Mouse (Mus musculus) gastrocnemius, postnatal 36 days (tissue): ENCODE measurements at regions not wholly inside any gene's neighbourhood (a gene's known extent, or its start where the extent isn't known, plus 50 kb on each side); places are given as distances from the start of the nearest gene placed in this dataset.
"Not testable (repeated sequence)": the region's sequence is repeated elsewhere in the genome, so short reads cannot be mapped to it uniquely, and the experiment has no call there.

Source experiments
- DNase-seq, 2 experiments: peaks; one replicate each; pipeline ENCODE4 v3.0.0; 2022
- intact Hi-C: fragments of 180-260 bp; cut with DNase I; formaldehyde crosslinking; loops from one replicate; pipeline ENCODE4 v1.15.1; 2025

GRCm38 (mm10) chr8:89926666-89927232 lies 421.4 kb downstream of the Tox3 start:
- DNase-seq = no peak
- intact Hi-C loops = no loop called here

DNA sequence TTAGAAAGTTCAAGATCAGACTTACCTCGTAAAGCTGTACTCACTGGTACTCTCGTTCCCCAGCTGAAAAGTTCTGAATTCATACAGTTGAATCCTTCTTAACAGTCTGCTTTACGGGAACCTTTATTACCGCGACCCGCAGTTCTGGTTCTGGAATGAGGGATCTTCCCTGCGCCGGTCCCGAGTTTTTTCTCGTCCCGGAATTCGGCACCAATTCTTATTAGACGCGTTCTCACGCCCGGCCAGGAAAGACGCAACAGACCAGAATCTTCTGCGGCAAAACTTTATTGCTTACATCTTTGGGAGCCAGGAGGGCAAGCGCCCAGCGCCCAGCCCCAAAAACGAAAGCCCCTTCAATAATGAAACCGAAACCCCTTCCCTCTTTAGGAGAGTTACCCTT lies 423.4 kb downstream of the Tox3 start:
- intact Hi-C loops = not testable (repeated sequence)
- DNase-seq = peak in 1 of 2 experiments; percentile 19

DNA sequence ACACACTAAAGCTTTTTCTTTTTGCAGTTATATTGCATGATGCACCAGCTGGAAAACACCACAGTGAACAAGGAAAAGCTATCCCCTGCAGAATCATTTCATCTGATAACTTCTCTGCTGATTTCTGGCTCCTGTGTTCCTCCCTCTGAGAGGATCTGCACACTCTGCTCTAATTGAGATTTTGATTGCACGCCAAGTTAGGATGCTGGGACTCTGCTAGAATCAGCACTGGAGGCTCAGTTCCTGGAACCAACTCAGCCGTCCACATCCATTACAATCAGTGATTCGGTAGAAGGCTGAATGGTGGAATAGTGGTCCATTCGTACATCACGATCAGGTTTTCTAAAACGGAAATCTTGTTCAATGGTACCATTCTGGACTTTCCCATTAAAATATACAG lies 434.1 kb downstream of the Tox3 start:
- intact Hi-C loops = no loop called here
- no peak for DNase-seq

- intact Hi-C loops = no loop called here
- DNase-seq = no peak
Observed at GRCm38 (mm10) chr8:89906200-89906599, 441.9 kb downstream of the Tox3 start.

DNA sequence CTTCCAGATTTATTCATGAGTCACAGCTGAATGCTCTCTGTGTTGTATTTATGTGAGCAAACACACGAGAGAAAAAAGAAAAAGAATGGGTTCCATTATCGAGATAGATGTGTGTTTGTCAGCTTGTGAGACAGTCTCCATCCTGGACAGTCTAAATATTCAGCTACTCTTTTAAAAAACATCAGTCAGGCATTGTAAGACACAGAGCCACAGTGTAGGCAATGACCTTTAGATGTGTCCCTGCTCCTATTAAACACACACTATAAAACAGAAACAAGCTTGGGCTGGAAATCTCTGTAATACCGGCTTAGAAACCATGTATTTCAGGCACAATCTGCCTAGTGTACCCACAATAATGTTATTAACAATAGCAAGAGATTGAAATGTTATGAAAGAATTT lies 442.6 kb downstream of the Tox3 start:
- no peak for DNase-seq
- intact Hi-C loops = no loop called here

DNA sequence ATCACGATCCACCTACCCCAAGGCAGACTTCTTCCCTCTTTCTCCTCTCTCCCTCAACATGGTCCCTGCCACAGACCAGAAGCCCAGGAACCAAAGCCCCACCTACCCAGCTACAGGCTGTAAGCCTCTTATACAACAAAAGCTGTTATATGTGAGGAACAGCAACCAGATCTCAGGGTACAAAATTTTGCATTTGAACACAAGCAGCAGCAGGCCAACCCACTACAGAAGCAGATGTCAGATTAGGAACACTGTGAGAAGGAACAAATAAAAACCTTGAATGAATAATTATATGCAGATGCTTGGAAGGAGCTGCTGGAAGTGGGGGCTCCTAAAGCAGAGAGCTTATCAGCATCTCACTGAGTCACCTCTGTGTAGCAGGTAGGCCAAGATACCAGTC lies 444.8 kb downstream of the Tox3 start:
- no peak for DNase-seq
- intact Hi-C loops = no loop called here

GRCm38 (mm10) chr8:89872768-89873167 lies 475.4 kb downstream of the Tox3 start:
- no peak for DNase-seq
- intact Hi-C loops = no loop called here

GRCm38 (mm10) chr8:89871966-89872365 lies 476.2 kb downstream of the Tox3 start:
- no peak for DNase-seq

GRCm38 (mm10) chr8:89859813-89860212 lies 488.3 kb downstream of the Tox3 start:
- intact Hi-C loops = loop anchor here (10.0 kb wide), 1 partner anchor 845 kb away; no protein-coding TSS in a partner anchor
- DNase-seq = no peak

More at GRCm38 (mm10) chr8:89871966-89872365, 476.2 kb downstream of the Tox3 start:
- intact Hi-C loops = no loop called here

DNA sequence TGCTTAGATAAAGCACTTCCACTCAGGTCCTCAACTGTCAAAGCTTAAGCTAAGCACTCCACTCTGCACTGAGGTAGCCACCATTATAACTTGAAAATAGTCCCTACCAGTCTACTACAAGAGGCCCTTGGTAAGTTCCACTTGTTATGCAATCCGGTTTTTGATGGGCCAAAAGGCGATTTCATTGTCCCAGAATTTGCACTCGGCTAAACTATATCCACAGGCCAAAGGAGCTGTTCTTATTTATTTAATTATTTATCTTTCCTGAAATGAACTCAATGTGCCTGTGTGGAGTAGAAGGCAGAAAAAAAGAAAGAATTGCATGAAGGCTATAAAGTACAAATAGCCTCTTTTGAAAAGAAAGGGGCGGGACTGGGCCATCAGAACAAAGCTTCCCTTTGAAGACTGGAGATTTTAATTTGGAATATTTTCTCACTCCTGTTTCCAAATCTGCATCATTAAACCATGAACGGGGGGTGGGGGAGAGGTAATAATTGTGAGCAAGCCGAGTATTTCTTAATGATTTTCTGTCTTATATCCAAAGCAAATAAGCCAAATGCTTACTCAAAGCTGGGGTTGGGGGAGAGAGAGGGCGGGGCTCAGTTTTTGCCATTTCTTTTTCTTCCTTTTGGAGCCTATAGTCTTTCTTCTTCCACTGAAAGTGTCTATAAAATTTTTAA lies 489.3 kb downstream of the Tox3 start:
- intact Hi-C loops = loop anchor here (10.0 kb wide), 1 partner anchor 846 kb away; no protein-coding TSS in a partner anchor

GRCm38 (mm10) chr8:89855556-89855955 lies 492.6 kb downstream of the Tox3 start:
- DNase-seq = no peak
- intact Hi-C loops = loop anchor here (10.0 kb wide), 1 partner anchor 849 kb away; no protein-coding TSS in a partner anchor

More for the DNA sequence above, 489.3 kb downstream of the Tox3 start:
- no peak for DNase-seq

DNA sequence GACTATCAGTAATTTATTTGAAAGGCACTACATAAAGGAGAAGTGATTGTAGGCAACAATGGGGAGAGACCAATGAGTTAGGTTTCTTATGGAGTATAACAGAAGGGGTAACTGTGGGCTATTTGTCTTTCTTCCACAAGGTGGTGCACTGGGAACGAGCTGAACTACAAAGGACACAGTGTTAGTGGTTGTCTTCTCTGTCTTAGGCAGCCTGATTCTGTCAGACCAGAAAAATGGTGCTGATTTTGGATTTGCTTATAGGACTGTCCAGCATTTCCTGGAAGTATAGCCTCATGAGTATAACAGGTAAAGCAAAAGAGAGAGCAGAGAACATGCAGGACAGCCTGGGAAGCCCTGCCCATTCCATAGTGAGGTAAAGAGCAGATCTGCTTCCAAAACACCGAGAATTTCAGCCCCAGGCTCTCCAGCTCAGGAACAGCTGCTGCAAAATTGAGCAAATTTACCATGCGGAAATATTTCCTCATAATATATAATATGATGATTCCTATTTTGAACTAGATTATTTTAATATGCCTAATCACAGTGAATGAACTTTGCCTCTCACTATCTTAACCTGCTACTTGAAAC lies 497.8 kb downstream of the Tox3 start:
- peak in 1 of 2 experiments; percentile 5 for DNase-seq
- intact Hi-C loops = loop anchor here (5.0 to 10.0 kb wide), 2 partner anchors 854 to 942 kb away; no protein-coding TSS in a partner anchor

DNA sequence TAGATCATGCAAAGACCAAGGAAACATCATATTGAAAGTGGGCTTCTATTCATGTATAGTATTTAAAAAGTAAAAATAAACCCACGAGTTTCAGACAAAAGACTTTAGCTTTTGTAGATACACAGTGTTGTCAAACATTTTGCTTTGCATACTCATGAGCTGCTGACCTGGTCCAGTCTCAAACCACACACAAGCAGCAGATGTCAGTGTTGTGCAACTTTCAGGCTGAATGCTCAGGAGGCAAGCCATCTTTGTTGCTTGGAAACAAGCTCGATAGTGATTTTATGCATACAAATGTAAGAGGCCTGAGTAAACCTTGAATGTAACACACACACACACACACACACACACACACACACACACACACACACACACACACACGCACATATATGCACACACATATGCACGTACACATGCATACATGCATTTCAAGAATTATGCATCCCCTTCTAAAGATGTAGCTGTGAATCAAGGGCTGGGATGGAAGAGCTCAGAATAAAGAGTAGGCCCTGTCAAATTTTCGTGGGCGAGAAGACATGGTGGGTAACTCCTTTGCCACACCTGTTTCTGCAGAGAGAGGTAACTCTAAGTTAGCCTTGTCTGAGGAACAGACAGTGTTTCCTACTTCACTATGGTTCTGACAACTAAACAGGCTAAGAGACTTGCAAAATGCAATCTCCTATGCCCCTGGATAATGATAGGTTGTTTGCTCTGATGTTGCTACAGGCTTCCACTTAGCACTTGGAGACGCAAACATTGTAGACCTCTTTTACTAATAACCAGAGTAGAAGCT lies 498.5 kb downstream of the Tox3 start:
- intact Hi-C loops = loop anchor here (5.0 to 10.0 kb wide), 2 partner anchors 855 to 943 kb away; no protein-coding TSS in a partner anchor
- no peak for DNase-seq

DNA sequence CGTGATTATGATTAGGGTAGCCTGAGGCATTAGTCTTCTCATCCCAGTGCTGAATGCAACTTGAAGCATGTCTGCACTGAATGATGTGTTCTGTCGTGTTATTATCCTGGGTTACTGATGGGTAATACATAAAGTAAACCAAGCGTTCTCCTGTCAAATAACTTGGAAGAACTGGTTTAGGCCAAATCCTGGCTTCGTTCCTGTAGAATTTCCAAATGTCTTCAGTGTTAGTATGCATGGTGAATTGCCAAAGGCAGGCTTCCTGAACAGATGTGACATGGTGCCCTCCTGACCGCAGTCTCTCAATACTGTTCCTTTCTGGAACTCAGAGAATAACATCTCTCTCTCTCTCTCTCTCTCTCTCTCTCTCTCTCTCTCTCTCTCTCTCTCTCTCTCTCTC lies 509.6 kb downstream of the Tox3 start:
- no peak for DNase-seq
- intact Hi-C loops = no loop called here

- DNase-seq = no peak
- intact Hi-C loops = no loop called here
Observed at GRCm38 (mm10) chr8:89833715-89834114, 514.4 kb downstream of the Tox3 start.

DNA sequence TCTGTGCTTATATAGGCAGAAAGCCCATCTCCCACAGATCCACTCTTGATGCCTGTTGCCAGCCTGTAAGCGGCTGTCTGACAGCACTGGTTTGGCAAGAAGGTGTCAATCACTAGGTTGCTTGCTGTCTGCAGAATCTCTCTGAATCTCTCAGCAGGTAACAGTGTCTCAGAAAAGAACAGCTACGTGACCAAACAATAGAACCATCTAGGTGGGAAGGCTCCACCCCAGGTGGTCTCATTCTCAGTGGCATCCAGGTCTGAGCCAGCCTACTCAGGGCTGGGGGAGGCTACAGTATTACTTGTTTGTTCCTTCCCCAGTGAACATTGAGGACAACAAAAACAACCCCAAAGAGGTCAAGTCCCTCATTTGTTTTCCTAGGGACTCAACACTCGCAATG lies 523.6 kb downstream of the Tox3 start:
- intact Hi-C loops = no loop called here
- DNase-seq = no peak

DNA sequence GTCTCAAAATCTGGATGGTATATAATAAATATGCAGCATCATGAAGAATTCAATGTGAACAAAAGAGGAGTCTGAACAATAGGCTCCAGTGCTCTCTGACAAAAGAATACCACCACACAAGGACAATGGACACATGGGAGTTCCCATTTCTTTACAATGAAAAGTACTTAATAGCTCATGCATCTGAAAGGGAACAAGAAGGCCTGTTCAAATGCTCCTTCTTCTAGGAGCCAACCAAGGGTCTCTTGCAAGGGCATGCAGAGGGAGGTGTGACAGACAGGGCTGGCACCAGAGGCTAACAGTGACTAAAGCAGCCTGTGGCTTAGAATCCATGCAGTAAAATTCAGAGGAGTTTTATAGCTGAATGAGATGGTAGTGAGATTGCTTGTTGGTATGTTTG lies 524.5 kb downstream of the Tox3 start:
- no peak for DNase-seq
- intact Hi-C loops = no loop called here

DNA sequence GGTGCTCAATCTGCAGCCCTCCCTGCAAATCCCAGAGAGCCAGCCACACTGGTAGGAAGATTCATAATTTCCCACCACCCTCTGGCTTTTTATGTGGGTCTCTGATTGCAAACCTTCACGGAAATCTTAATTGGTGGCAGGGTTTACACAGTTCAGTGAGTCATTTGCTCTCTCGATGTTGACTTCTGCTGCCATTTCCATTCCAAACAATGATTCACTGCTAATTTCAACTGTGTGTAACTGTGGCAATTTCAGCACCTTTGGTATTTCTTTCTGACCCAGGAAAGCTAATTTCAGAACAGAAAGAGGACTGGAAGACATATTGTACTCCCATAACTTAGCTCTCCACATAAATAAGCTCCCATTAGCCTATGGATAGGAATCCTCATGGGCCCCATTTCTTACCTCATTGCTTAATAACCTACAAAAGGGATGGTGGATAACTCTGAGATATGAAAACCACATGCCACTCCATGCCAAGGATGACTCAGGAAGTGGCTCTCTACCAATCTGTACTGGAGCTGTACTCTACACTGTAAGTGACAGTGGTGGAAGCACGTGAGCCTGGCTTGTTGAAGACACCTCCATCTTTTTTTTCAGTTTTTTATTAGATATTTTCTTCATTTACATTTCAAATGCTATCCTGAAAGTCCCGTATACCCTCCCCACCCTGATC lies 536.0 kb downstream of the Tox3 start:
- intact Hi-C loops = no loop called here
- DNase-seq = no peak

- no peak for DNase-seq
- intact Hi-C loops = loop anchor here (10.0 kb wide), 1 partner anchor 1887 kb away; no protein-coding TSS in a partner anchor
Observed at GRCm38 (mm10) chr8:89788296-89788695, 559.8 kb downstream of the Tox3 start.
